Mouse (Mus musculus) CH12.LX (cell line): ENCODE measurements around the gene Cldn8. TPM values are rescaled to one million over a fixed set of nuclear protein-coding genes. Genes with fewer than 3 reads are reported as not detected.

Experiments
- DNase-seq: peaks from one replicate; pipeline ENCODE4 v3.0.0-alpha.2; 2013; ENCODE audit errors: extremely low read depth
- H3K27ac ChIP-seq: 2 replicates; pipeline ENCODE4 v1.5.1; 2012; ENCODE audit warnings: low read depth, mild to moderate bottlenecking, control low read depth, moderate library complexity; ENCODE audit not compliant: insufficient read depth
- H3K27me3 ChIP-seq: replicated peaks from 2 replicates; pipeline ENCODE3; 2012; ENCODE audit warnings: inconsistent platforms
- H3K36me3 ChIP-seq, 2 experiments: replicated peaks in 1 of 2; 2 replicates each; pipeline versions ENCODE3 to v1.6.1; 2012; ENCODE audit warnings: inconsistent platforms in 1 of 2, low read length in 1 of 2, mild to moderate bottlenecking in 1 of 2, mixed read lengths in 1 of 2, moderate library complexity in 1 of 2; ENCODE audit not compliant: control insufficient read depth in 1 of 2, insufficient read depth in 1 of 2
- H3K4me1 ChIP-seq, 2 experiments: 2 replicates each; pipeline ENCODE4 v1.6.1; 2012; ENCODE audit warnings: inconsistent platforms in 1 of 2, moderate library complexity in 1 of 2; ENCODE audit not compliant: insufficient read depth in 2 of 2, control insufficient read depth in 1 of 2
- H3K4me2 ChIP-seq: 2 replicates; pipeline ENCODE4 v1.6.1; 2012; ENCODE audit warnings: low read depth, mild to moderate bottlenecking, control low read depth; ENCODE audit not compliant: poor library complexity, insufficient read depth, severe bottlenecking
- H3K4me3 ChIP-seq, 3 experiments: fragments of 150-350 bp in 1 of 3; sonication (generic) in 1 of 3; replicated peaks in 1 of 3; 2 replicates each; pipeline versions ENCODE3 to v1.5.1; 2011 to 2012; ENCODE audit warnings: low read depth in 2 of 3, low read length in 2 of 3, mild to moderate bottlenecking in 2 of 3, moderate library complexity in 2 of 3, control low read depth in 1 of 3, improper control_type of control experiment in 1 of 3, inconsistent platforms in 1 of 3, mixed read lengths in 1 of 3; ENCODE audit not compliant: poor library complexity in 1 of 3
- H3K79me2 ChIP-seq: replicated peaks from 2 replicates; pipeline ENCODE4 v1.6.1; 2012; ENCODE audit warnings: mild to moderate bottlenecking, moderate library complexity; ENCODE audit not compliant: control insufficient read depth, poor library complexity, insufficient read depth, severe bottlenecking; ENCODE audit errors: extremely low read depth
- H3K9ac ChIP-seq: 2 replicates; pipeline ENCODE4 v1.6.1; 2012; ENCODE audit warnings: low read depth, mild to moderate bottlenecking, control low read depth, moderate library complexity; ENCODE audit not compliant: insufficient read depth
- H3K9me3 ChIP-seq: replicated peaks from 2 replicates; pipeline ENCODE3; 2012; ENCODE audit warnings: low read length, inconsistent platforms, mixed read lengths
- E2F4 ChIP-seq: IDR thresholded peaks from 2 replicates; pipeline ENCODE4 v1.6.1; 2011; ENCODE audit warnings: low read depth, low read length, improper control_type of control experiment; ENCODE audit not compliant: insufficient replicate concordance
- EP300 ChIP-seq: IDR thresholded peaks from 2 replicates; pipeline ENCODE4 v1.6.1; 2011; ENCODE audit warnings: low read length, improper control_type of control experiment
- HCFC1 ChIP-seq: IDR thresholded peaks from 2 replicates; pipeline ENCODE4 v1.6.1; 2012; ENCODE audit warnings: low read depth, mild to moderate bottlenecking, inconsistent platforms, low read length, improper control_type of control experiment
- IRF4 ChIP-seq: IDR thresholded peaks from 2 replicates; pipeline ENCODE4 v1.6.1; 2014; ENCODE audit warnings: low read depth, mild to moderate bottlenecking, inconsistent platforms, low read length, improper control_type of control experiment
- JUND ChIP-seq: conservative IDR thresholded peaks from 2 replicates; pipeline ENCODE4 v1.6.1; 2011; ENCODE audit warnings: low read depth, low read length, improper control_type of control experiment
- MEF2A ChIP-seq: IDR thresholded peaks from 2 replicates; pipeline ENCODE4 v1.6.1; 2014; ENCODE audit warnings: low read depth, mild to moderate bottlenecking, inconsistent platforms, low read length, improper control_type of control experiment, borderline replicate concordance
- PAX5 ChIP-seq: IDR thresholded peaks from 2 replicates; pipeline ENCODE4 v1.6.1; 2012; ENCODE audit warnings: low read length, inconsistent platforms, mixed read lengths
- SIN3A ChIP-seq: IDR thresholded peaks from 2 replicates; pipeline ENCODE4 v1.6.1; 2012; ENCODE audit warnings: low read length, improper control_type of control experiment, inconsistent platforms
- SMC3 ChIP-seq: IDR thresholded peaks from 2 replicates; pipeline ENCODE4 v1.6.1; 2011; ENCODE audit warnings: low read depth, low read length, improper control_type of control experiment
- ZKSCAN1 ChIP-seq: IDR thresholded peaks from 2 replicates; pipeline ENCODE4 v1.6.1; 2012; ENCODE audit warnings: low read depth, inconsistent platforms, low read length, improper control_type of control experiment, borderline replicate concordance
- ZNF384 ChIP-seq: IDR thresholded peaks from 2 replicates; pipeline ENCODE4 v1.6.1; 2012; ENCODE audit warnings: low read depth, low read length, improper control_type of control experiment, inconsistent platforms
- dilution Hi-C: fragments of 300-500 bp; cut with MboI; formaldehyde crosslinking; loops from 2 replicates; pipeline ENCODE4 v1.14.3; 2020; ENCODE audit warnings: low sequenced_read_pairs; ENCODE audit not compliant: extremely low pct_unique_long_range_greater_than_20kb, extremely low pct_ligation_motif_present
- in situ Hi-C: fragments of 300-500 bp; cut with MboI; formaldehyde crosslinking; loops from 3 replicates; pipeline ENCODE4 v1.14.3; 2019; ENCODE audit warnings: low sequenced_read_pairs, low pct_ligation_motif_present, low pct_unique_long_range_greater_than_20kb, mixed read lengths
- polyA plus RNA-seq: library from polyadenylated mRNA; unstranded; fragments of >175 nt; gene quantifications from 2 replicates; pipeline ENCODE4 v1.2.1, GENCODE M21; 2012; ENCODE audit warnings: low read depth; ENCODE audit not compliant: insufficient read length
- total RNA-seq, 2 experiments: library from RNA; depleted of rRNA; stranded (reverse); fragments of 300-350 nt in 1 of 2; fragments of >200 nt in 1 of 2; gene quantifications; 2 replicates each; pipeline ENCODE4 v1.2.3; 2012 to 2014

The Cldn8 gene
- total and polyA plus RNA-seq, 3 experiments: not detected

GRCm38 (mm10) chr16:88569732-88570131, 6.7 kb upstream of the Cldn8 start:
- Histone ChIP-seq H3K36me3 (no peaks in the 10 kb centered on the region), H3K9me3 (peaks cover 48% of the 10 kb centered on the region), H3K4me1 (no peaks in the 10 kb centered on the region), H3K79me2 (no peaks in the 10 kb centered on the region), H3K4me2 (no peak overlapping the region), H3K4me3 (no peak overlapping the region), H3K9ac (no peak overlapping the region), H3K27me3 (no peaks in the 10 kb centered on the region)
- dilution Hi-C loops: no loop called here
- no peak for DNase-seq
- in situ Hi-C loops: no loop called here
- no peak for TF ChIP-seq ZNF384
- TF ChIP-seq, all 38 proteins: peak for 0
- H3K27ac ChIP-seq: no peak overlapping the region

GRCm38 (mm10) chr16:88569096-88569495, 6.1 kb upstream of the Cldn8 start:
- no peak for DNase-seq
- Histone ChIP-seq H3K27ac (no peak overlapping the region), H3K79me2 (no peaks in the 10 kb centered on the region), H3K36me3 (no peaks in the 10 kb centered on the region), H3K9ac (no peak overlapping the region), H3K9me3 (peaks cover 45% of the 10 kb centered on the region), H3K4me3 (no peak overlapping the region), H3K4me2 (no peak overlapping the region), H3K4me1 (no peaks in the 10 kb centered on the region), H3K27me3 (no peaks in the 10 kb centered on the region)
- dilution Hi-C loops (no loop called here), in situ Hi-C loops (no loop called here)
- no peak for TF ChIP-seq SMC3
- TF ChIP-seq JUND: no peak
- TF ChIP-seq IRF4: no peak
- no peak for TF ChIP-seq PAX5
- no peak for TF ChIP-seq ZKSCAN1
- no peak for TF ChIP-seq EP300
- no peak for TF ChIP-seq HCFC1
- no peak for TF ChIP-seq E2F4

- Histone ChIP-seq H3K27me3 (no peaks in the 10 kb centered on the region), H3K9ac (no peak overlapping the region), H3K4me1 (no peaks in the 10 kb centered on the region), H3K4me2 (no peak overlapping the region), H3K4me3 (no peak overlapping the region), H3K79me2 (no peaks in the 10 kb centered on the region), H3K36me3 (no peaks in the 10 kb centered on the region), H3K9me3 (peaks cover 64% of the 10 kb centered on the region), H3K27ac (no peak overlapping the region)
- no peak for DNase-seq
- no peak for TF ChIP-seq SIN3A
- no peak for TF ChIP-seq MEF2A
- dilution Hi-C loops (no loop called here), in situ Hi-C loops (no loop called here)
These were observed 1.3 kb downstream of the Cldn8 start for GRCm38 (mm10) chr16:88561617-88562164.
